Mouse (Mus musculus): ENCODE results near the gene Gm17324. TPM values are rescaled to one million over a fixed set of nuclear protein-coding genes. Genes with fewer than 3 reads are reported as not detected.
"Not testable (repeated sequence)": the region's sequence is repeated elsewhere in the genome, so short reads cannot be mapped to it uniquely, and the experiment has no call there.

The Gm17324 gene
- polyA plus RNA-seq, 1 experiment from 2014 or later = 0.88 TPM

DNA sequence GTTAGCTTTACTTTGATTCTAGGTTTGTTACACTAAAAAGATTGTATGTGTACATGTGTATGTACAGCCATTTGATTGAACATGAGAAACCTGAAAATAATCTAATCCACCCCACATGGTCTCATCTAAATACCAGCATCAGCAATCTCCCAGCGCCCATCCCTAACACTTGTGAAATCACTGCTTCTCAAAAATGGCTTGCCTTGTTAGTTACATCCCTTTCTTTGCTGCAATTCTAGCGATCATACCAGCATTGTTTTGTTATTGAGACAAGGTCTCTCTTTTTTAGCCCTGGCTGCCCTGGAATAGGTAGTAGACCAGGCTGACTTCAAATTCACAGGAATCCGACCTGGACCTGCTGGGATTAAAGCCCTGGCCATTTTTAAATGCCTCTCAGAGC, 33.8 kb upstream of the Gm17324 start:
- peak overlapping the region; percentile 80 for H3K9ac ChIP-seq (ENCODE audit: low read length)
- ATAC-seq (ENCODE audit: insufficient number of reproducible peaks, insufficient read depth, low FRiP score, low read depth) = no peak
- peak overlapping the region; percentile 69 for H3K4me2 ChIP-seq (ENCODE audit: low read length)
- H3K4me1 ChIP-seq (ENCODE audit: control insufficient read depth in 2 of 2, insufficient read depth in 2 of 2, low read length in 2 of 2) = peaks cover 3 to 24% of the 10 kb centered on the region in 2 experiments; a peak in 3 of 4 replicates
- WGBS = 17% methylated on average over 3 of the region's 3 CpGs
- H3K9me3 ChIP-seq (ENCODE audit: control insufficient read depth, low read length) = no peaks in the 10 kb centered on the region
- no peaks in the 10 kb centered on the region for H3K27me3 ChIP-seq (ENCODE audit: control insufficient read depth, insufficient read depth, low read length)
- peaks cover 32% of the 10 kb centered on the region for H3K36me3 ChIP-seq (ENCODE audit: control insufficient read depth, insufficient read depth, low read length)
- peak overlapping the region; percentile 97 to 99 for H3K27ac ChIP-seq (replicated peaks in 1 of 2; ENCODE audit: control insufficient read depth in 1 of 2, insufficient read depth in 1 of 2, low read depth in 2 of 2, low read length in 2 of 2)
- H3K4me3 ChIP-seq (ENCODE audit: control insufficient read depth in 1 of 2, insufficient read depth in 1 of 2, low read depth in 1 of 2, low read length in 2 of 2) = peak overlapping the region; percentile 52 to 70

DNA sequence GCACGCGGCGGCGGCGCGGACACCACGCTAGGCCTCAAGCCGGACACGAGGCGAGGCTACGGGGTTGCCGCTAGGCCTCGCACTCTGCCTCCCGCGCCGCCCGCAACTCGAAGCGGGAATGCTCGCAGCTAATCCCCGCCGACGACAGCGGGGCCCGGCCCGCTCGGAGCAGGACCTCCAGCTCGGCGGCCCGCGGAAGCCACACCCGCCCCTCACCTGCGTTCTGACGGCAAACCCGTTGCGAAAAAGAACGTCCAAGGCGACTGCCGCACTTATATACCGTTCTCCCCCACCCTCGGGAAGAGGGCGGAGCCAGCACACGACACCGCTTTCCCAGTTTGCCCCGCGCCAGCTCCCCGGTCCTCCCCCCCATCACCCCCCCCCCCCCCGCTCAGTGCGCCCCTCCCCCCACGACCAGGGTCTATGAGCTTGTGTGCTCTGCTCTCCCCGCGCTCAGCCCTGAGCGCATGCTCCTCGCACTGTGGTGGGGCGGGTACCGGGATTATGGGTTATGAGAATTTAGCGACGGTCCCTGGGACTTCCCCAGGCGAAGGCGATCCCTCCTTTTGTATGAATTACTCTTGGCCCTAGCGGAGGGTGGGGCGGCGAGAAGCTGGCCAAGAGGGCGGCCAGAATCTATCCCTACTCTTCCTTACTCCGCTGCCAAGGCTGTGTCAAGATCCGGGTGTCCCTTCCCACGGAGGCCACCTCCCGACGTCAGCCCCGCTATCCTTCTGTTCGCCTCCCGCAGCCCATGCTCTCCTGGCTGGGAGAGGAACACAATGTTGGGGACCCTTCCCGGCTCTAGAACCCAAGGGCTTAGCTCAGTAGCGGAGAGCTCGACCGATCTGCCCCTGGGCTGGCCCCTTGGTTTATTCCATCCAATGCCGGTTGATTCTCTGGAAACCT, 33.1 kb upstream of the Gm17324 start:
- WGBS = under 1% methylated on average over 64 of the region's 77 CpGs
- H3K27ac ChIP-seq (replicated peaks in 1 of 2; ENCODE audit: control insufficient read depth in 1 of 2, insufficient read depth in 1 of 2, low read depth in 2 of 2, low read length in 2 of 2) = peak overlapping the region; percentile 97 to 99
- ATAC-seq (ENCODE audit: insufficient number of reproducible peaks, insufficient read depth, low FRiP score, low read depth) = peak; percentile 98
- peak overlapping the region; percentile 68 to 75 for H3K4me3 ChIP-seq (ENCODE audit: control insufficient read depth in 1 of 2, insufficient read depth in 1 of 2, low read depth in 1 of 2, low read length in 2 of 2)
- peak overlapping the region; percentile 69 for H3K4me2 ChIP-seq (ENCODE audit: low read length)
- H3K27me3 ChIP-seq (ENCODE audit: control insufficient read depth, insufficient read depth, low read length) = no peaks in the 10 kb centered on the region
- H3K36me3 ChIP-seq (ENCODE audit: control insufficient read depth, insufficient read depth, low read length) = peaks cover 39% of the 10 kb centered on the region
- no peaks in the 10 kb centered on the region for H3K9me3 ChIP-seq (ENCODE audit: control insufficient read depth, low read length)
- H3K9ac ChIP-seq (ENCODE audit: low read length) = peak overlapping the region; percentile 100
- peaks cover 3 to 24% of the 10 kb centered on the region in 2 experiments; a peak in 3 of 4 replicates for H3K4me1 ChIP-seq (ENCODE audit: control insufficient read depth in 2 of 2, insufficient read depth in 2 of 2, low read length in 2 of 2)

DNA sequence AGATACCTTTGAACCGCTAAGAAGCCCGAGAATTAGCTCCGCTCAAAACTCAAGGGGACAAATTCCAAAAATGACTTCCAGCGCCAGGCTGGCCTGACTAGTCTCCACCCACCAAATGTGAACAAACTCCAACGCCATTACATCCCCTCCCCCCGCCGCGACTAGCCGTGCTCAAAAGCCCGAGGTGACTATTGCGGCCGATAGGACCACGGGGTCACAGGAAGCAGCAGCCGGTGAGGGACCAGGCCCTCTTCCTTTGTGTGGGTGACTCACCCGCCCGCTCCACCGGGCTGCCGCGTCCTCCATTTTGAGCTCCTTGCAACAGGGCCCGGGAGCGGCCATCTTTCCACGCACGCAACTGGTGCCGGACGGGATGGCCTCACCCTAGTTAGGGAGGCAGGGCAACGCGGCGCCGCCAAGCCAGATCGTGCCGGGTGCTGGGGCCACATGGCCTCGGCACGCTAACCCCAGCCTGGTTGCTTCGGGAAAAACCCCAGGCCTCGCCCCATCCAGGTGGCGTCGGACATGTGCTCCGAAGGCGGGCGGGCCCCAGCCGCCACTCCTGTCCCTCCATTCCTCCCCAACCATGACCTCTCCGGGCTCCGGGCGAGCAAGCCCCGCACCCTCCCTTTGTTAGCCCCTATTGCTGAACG, 32.2 kb upstream of the Gm17324 start:
- no peaks in the 10 kb centered on the region for H3K9me3 ChIP-seq (ENCODE audit: control insufficient read depth, low read length)
- peak overlapping the region; percentile 96 to 98 for H3K27ac ChIP-seq (replicated peaks in 1 of 2; ENCODE audit: control insufficient read depth in 1 of 2, insufficient read depth in 1 of 2, low read depth in 2 of 2, low read length in 2 of 2)
- peak; percentile 16 for ATAC-seq (ENCODE audit: insufficient number of reproducible peaks, insufficient read depth, low FRiP score, low read depth)
- under 1% methylated on average over 46 of the region's 46 CpGs for WGBS
- H3K4me2 ChIP-seq (ENCODE audit: low read length) = peak overlapping the region; percentile 67
- peaks cover 48% of the 10 kb centered on the region for H3K36me3 ChIP-seq (ENCODE audit: control insufficient read depth, insufficient read depth, low read length)
- H3K4me3 ChIP-seq (ENCODE audit: control insufficient read depth in 1 of 2, insufficient read depth in 1 of 2, low read depth in 1 of 2, low read length in 2 of 2) = peak overlapping the region; percentile 68 to 75
- H3K4me1 ChIP-seq (ENCODE audit: control insufficient read depth in 2 of 2, insufficient read depth in 2 of 2, low read length in 2 of 2) = peaks cover 3 to 24% of the 10 kb centered on the region in 2 experiments; a peak in 3 of 4 replicates
- no peaks in the 10 kb centered on the region for H3K27me3 ChIP-seq (ENCODE audit: control insufficient read depth, insufficient read depth, low read length)
- peak overlapping the region; percentile 100 for H3K9ac ChIP-seq (ENCODE audit: low read length)

DNA sequence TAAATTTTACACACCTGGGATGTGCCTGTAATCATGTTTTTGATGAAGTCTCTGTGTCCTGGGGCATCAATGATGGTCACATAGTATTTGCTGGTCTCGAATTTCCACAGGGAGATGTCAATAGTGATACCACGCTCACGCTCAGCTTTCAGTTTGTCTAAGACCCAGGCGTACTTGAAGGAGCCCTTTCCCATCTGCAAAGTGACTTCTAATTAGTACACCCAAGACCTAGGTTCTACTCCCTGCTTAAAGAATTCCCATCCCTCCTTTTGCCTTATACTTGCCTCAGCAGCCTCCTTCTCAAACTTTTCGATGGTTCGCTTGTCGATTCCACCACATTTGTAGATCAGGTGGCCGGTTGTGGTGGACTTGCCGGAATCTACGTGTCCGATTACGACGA, 31.6 kb upstream of the Gm17324 start:
- peaks cover 3 to 24% of the 10 kb centered on the region in 2 experiments; a peak in 3 of 4 replicates for H3K4me1 ChIP-seq (ENCODE audit: control insufficient read depth in 2 of 2, insufficient read depth in 2 of 2, low read length in 2 of 2)
- H3K27me3 ChIP-seq (ENCODE audit: control insufficient read depth, insufficient read depth, low read length); ATAC-seq (ENCODE audit: insufficient number of reproducible peaks, insufficient read depth, low FRiP score, low read depth); H3K9me3 ChIP-seq (ENCODE audit: control insufficient read depth, low read length): not testable (repeated sequence)
- H3K27ac ChIP-seq (replicated peaks in 1 of 2; ENCODE audit: control insufficient read depth in 1 of 2, insufficient read depth in 1 of 2, low read depth in 2 of 2, low read length in 2 of 2) = peak overlapping the region; percentile 96 to 98
- peak overlapping the region; percentile 67 for H3K4me2 ChIP-seq (ENCODE audit: low read length)
- H3K36me3 ChIP-seq (ENCODE audit: control insufficient read depth, insufficient read depth, low read length) = peaks cover 51% of the 10 kb centered on the region
- under 1% methylated on average over 13 of the region's 13 CpGs for WGBS
- peak overlapping the region; percentile 68 to 75 for H3K4me3 ChIP-seq (ENCODE audit: control insufficient read depth in 1 of 2, insufficient read depth in 1 of 2, low read depth in 1 of 2, low read length in 2 of 2)
- peak overlapping the region; percentile 100 for H3K9ac ChIP-seq (ENCODE audit: low read length)

DNA sequence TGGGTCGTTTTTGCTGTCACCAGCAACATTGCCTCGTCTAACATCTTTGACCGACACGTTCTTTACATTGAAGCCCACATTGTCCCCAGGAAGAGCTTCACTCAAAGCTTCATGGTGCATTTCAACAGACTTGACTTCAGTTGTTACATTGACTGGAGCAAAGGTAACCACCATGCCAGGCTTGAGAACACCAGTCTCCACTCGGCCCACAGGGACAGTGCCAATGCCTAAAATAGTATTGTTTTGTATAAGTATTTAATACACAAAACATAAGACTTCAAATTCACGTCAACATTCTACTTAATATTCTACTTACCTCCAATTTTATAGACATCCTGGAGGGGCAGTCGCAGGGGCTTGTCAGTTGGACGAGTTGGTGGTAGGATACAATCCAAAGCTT, 30.7 kb upstream of the Gm17324 start:
- WGBS = 20% methylated on average over 8 of the region's 8 CpGs

DNA sequence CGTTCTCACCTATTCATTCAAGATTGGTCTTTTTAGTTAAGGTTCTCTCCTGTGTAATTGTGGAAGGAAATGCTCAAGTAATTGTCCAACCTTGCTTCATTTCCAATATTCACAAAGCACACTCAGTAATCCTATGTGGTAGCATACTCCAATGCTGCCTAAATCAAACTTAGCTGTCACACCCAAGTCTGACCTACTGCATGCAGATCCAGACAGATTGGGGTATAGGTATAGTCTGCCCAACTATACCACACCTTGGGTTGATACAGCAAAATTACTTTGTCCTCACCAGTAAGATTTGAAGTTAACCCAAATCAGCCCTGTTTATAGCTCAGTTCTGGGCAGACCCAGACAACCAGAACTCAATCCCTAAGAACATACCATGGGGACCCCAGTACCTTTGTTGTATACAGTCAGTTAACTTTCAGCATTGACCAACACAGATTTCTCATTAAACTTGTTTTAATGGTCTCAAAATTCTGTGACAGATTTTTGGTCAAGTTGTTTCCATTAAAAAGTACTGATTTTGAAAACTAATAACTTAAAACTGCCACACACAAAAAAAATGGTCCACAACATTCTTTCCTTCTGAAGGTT, 29.5 kb upstream of the Gm17324 start:
- Histone ChIP-seq H3K4me1 (ENCODE audit: control insufficient read depth in 2 of 2, insufficient read depth in 2 of 2, low read length in 2 of 2) (peaks cover 3 to 22% of the 10 kb centered on the region in 2 experiments; a peak in 3 of 4 replicates), H3K36me3 (ENCODE audit: control insufficient read depth, insufficient read depth, low read length) (peaks cover 67% of the 10 kb centered on the region), H3K4me3 (ENCODE audit: control insufficient read depth in 1 of 2, insufficient read depth in 1 of 2, low read depth in 1 of 2, low read length in 2 of 2) (peak overlapping the region in 1 of 2 experiments; percentile 9; a peak in 1 of 4 replicates), H3K4me2 (ENCODE audit: low read length) (peak overlapping the region; percentile 27), H3K27ac (replicated peaks in 1 of 2; ENCODE audit: control insufficient read depth in 1 of 2, insufficient read depth in 1 of 2, low read depth in 2 of 2, low read length in 2 of 2) (0 out of 4 replicates have a peak overlapping the region, but pooled peaks have one; percentile 8 to 48), H3K9ac (ENCODE audit: low read length) (peak overlapping the region; percentile 16; the same call in 1 of the 2 replicates)
- WGBS = 64% methylated on average over 1 of the region's 1 CpGs
- not testable (repeated sequence) for H3K27me3 ChIP-seq (ENCODE audit: control insufficient read depth, insufficient read depth, low read length); H3K9me3 ChIP-seq (ENCODE audit: control insufficient read depth, low read length); ATAC-seq (ENCODE audit: insufficient number of reproducible peaks, insufficient read depth, low FRiP score, low read depth)

More for the DNA sequence above, 30.7 kb upstream of the Gm17324 start:
- Histone ChIP-seq H3K4me1 (ENCODE audit: control insufficient read depth in 2 of 2, insufficient read depth in 2 of 2, low read length in 2 of 2) (peaks cover 3 to 22% of the 10 kb centered on the region in 2 experiments; a peak in 3 of 4 replicates), H3K4me3 (ENCODE audit: control insufficient read depth in 1 of 2, insufficient read depth in 1 of 2, low read depth in 1 of 2, low read length in 2 of 2) (peak overlapping the region; percentile 8 to 68), H3K36me3 (ENCODE audit: control insufficient read depth, insufficient read depth, low read length) (peaks cover 55% of the 10 kb centered on the region), H3K4me2 (ENCODE audit: low read length) (peak overlapping the region; percentile 67), H3K27ac (replicated peaks in 1 of 2; ENCODE audit: control insufficient read depth in 1 of 2, insufficient read depth in 1 of 2, low read depth in 2 of 2, low read length in 2 of 2) (peak overlapping the region in 1 of 2 experiments; percentile 41; a peak in 1 of 4 replicates), H3K9ac (ENCODE audit: low read length) (peak overlapping the region; percentile 100)
- H3K9me3 ChIP-seq (ENCODE audit: control insufficient read depth, low read length); H3K27me3 ChIP-seq (ENCODE audit: control insufficient read depth, insufficient read depth, low read length); ATAC-seq (ENCODE audit: insufficient number of reproducible peaks, insufficient read depth, low FRiP score, low read depth): not testable (repeated sequence)

DNA sequence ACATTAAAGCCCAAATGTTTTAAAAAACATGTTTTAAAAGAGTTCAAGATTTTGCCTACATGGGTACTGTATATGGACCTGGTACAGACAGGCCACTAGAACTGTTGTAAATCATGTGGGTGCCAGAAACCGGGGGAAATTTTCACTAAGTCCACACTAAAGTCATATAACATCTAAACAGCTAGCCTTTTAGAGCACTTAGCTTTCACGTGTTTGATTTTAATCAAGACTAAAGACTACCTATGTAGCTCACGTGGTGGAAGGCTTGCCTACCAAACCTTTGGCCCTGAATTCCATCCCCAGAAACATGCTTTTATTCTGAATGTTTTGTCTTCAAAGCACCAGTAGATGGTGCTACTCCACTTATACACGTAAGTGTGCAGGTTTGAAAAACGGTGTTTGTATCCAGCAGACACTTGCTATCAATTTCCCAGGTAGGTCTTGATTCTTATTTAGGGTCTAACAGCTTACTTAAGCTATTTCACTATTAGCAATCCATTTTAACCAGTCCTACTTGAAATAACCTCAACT, 28.5 kb upstream of the Gm17324 start:
- Histone ChIP-seq H3K27ac (replicated peaks in 1 of 2; ENCODE audit: control insufficient read depth in 1 of 2, insufficient read depth in 1 of 2, low read depth in 2 of 2, low read length in 2 of 2) (peak overlapping the region in 1 of 2 experiments; percentile 48; a peak in 2 of 4 replicates), H3K4me2 (ENCODE audit: low read length) (no peak overlapping the region), H3K4me1 (ENCODE audit: control insufficient read depth in 2 of 2, insufficient read depth in 2 of 2, low read length in 2 of 2) (peaks cover 0 to 14% of the 10 kb centered on the region in 2 experiments; a peak in 1 of 4 replicates), H3K9me3 (ENCODE audit: control insufficient read depth, low read length) (no peaks in the 10 kb centered on the region), H3K4me3 (ENCODE audit: control insufficient read depth in 1 of 2, insufficient read depth in 1 of 2, low read depth in 1 of 2, low read length in 2 of 2) (no peak overlapping the region), H3K27me3 (ENCODE audit: control insufficient read depth, insufficient read depth, low read length) (no peaks in the 10 kb centered on the region), H3K36me3 (ENCODE audit: control insufficient read depth, insufficient read depth, low read length) (peaks cover 73% of the 10 kb centered on the region), H3K9ac (ENCODE audit: low read length) (no peak overlapping the region)
- ATAC-seq (ENCODE audit: insufficient number of reproducible peaks, insufficient read depth, low FRiP score, low read depth) = no peak
- WGBS = 9% methylated on average over 5 of the region's 5 CpGs

Data from heart, embryonic 14.5 days (tissue).